Mouse (Mus musculus) midbrain, embryonic 13.5 days (tissue): ENCODE results near the gene Prss27. TPM values are rescaled to one million over a fixed set of nuclear protein-coding genes. Genes with fewer than 3 reads are reported as not detected.

Experiments used
- ATAC-seq: fragments of 200-750 bp; cut with Nextera tagmentation; 2 replicates; pipeline ENCODE4 v1.8.0; 2017; ENCODE audit warnings: mild to moderate bottlenecking, moderate TSS enrichment, moderate library complexity
- H3K27ac ChIP-seq: fragments of 300-500 bp; sonication (generic); 2 replicates; pipeline ENCODE4 v1.5.1; 2015; ENCODE audit warnings: inconsistent platforms, mild to moderate bottlenecking, moderate library complexity
- H3K27me3 ChIP-seq: fragments of 300-500 bp; sonication (generic); 2 replicates; pipeline ENCODE4 v1.6.1; 2015; ENCODE audit warnings: mild to moderate bottlenecking, inconsistent platforms
- H3K36me3 ChIP-seq: fragments of 300-500 bp; sonication (generic); 2 replicates; pipeline ENCODE4 v1.6.1; 2015; ENCODE audit warnings: mild to moderate bottlenecking, inconsistent platforms
- H3K4me1 ChIP-seq: fragments of 300-500 bp; sonication (generic); replicated peaks from 2 replicates; pipeline ENCODE4 v1.6.1; 2015; ENCODE audit warnings: inconsistent platforms
- H3K4me2 ChIP-seq: fragments of 300-500 bp; sonication (generic); replicated peaks from 2 replicates; pipeline ENCODE4 v1.6.1; 2015; ENCODE audit warnings: moderate library complexity, mild to moderate bottlenecking, inconsistent platforms
- H3K4me3 ChIP-seq: fragments of 300-500 bp; sonication (generic); replicated peaks from 2 replicates; pipeline ENCODE4 v1.5.1; 2015; ENCODE audit warnings: mild to moderate bottlenecking, inconsistent platforms
- H3K9ac ChIP-seq: fragments of 300-500 bp; sonication (generic); replicated peaks from 2 replicates; pipeline ENCODE4 v1.6.1; 2015; ENCODE audit warnings: mild to moderate bottlenecking, inconsistent platforms
- H3K9me3 ChIP-seq: fragments of 300-500 bp; sonication (generic); 2 replicates; pipeline ENCODE4 v1.6.1; 2016; ENCODE audit warnings: mild to moderate bottlenecking, inconsistent platforms
- WGBS: fragments of 180-500 bp; shearing (Covaris S2); methylation state at CpG from one replicate; pipeline ENCODE4 v1.1.7; 2015; 5-methylcytosine and 5-hydroxymethylcytosine counted together
- polyA plus RNA-seq: library from polyadenylated mRNA; unstranded; fragments of >200 nt; fragmentation: Nextera tagmentation; extraction: Ambion mirVana; gene quantifications from 2 replicates; pipeline ENCODE4 v1.2.1, GENCODE M21; 2015

Gene Prss27
- polyA plus RNA-seq, 1 experiment from 2014 or later, result 0.54 TPM

DNA sequence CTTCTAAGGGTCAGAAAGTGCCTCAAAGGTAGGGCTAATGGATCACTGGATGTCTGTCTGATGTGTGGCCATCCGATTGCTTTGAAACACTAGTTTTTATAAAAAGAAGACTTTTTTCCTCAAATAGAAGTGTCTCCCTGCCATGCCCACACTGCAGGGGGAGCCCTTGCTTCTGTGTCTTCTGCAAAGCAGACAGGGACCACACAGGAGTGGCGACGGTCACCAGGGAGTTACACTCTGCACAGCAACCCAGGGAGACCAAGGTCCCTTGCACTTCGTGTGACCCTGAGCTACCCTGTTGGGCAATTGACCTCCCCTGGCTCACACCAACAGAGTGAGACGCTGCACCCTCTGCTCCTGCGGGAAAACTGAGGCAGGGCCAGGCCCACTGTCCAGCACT lies 990 bp upstream of the Prss27 start:
- H3K9me3 ChIP-seq, result no peaks in the 10 kb centered on the region
- no peaks in the 10 kb centered on the region for H3K36me3 ChIP-seq
- H3K4me1 ChIP-seq, result no peaks in the 10 kb centered on the region
- H3K27ac ChIP-seq, result no peak overlapping the region
- H3K27me3 ChIP-seq, result no peaks in the 10 kb centered on the region
- H3K4me3 ChIP-seq, result no peak overlapping the region
- H3K4me2 ChIP-seq, result no peak overlapping the region
- H3K9ac ChIP-seq, result no peak overlapping the region
- ATAC-seq, result no peak
- WGBS, result 72% methylated on average over 6 of the region's 6 CpGs

GRCm38 (mm10) chr17:24037360-24037759 lies 584 bp upstream of the Prss27 start:
- ATAC-seq, result no peak
- Histone ChIP-seq H3K27ac (no peak overlapping the region), H3K4me1 (no peaks in the 10 kb centered on the region), H3K27me3 (no peaks in the 10 kb centered on the region), H3K36me3 (no peaks in the 10 kb centered on the region), H3K9me3 (no peaks in the 10 kb centered on the region), H3K9ac (no peak overlapping the region), H3K4me2 (no peak overlapping the region), H3K4me3 (no peak overlapping the region)
- whole genome bisulfite sequencing, result 86% methylated on average over 13 of the region's 13 CpGs

DNA sequence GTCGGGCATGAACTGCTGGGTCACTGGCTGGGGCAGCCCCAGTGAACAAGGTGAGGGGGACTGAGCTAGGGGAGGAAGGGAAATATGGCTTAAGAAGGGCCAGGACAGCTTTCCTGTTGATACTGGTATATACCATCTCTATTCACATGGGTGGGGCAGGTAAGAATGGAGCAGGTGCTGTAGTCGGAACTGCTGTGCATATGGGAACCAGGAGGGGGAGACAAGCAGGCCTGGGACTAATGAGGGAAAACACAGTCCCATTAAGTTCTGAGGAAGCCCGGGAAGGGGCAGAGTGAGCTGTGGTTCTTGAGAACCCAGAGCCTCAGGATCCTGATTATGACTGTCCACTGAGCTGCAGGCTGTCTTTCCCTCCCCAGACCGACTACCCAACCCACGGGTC lies 6.5 kb downstream of the Prss27 start:
- H3K36me3 ChIP-seq, result peaks cover 32% of the 10 kb centered on the region
- no peak overlapping the region for H3K4me3 ChIP-seq
- H3K27me3 ChIP-seq, result no peaks in the 10 kb centered on the region
- no peak for ATAC-seq
- H3K4me2 ChIP-seq, result no peak overlapping the region
- H3K9ac ChIP-seq, result no peak overlapping the region
- H3K9me3 ChIP-seq, result no peaks in the 10 kb centered on the region
- WGBS, result 67% methylated on average over 5 of the region's 5 CpGs
- H3K27ac ChIP-seq, result no peak overlapping the region
- no peaks in the 10 kb centered on the region for H3K4me1 ChIP-seq

DNA sequence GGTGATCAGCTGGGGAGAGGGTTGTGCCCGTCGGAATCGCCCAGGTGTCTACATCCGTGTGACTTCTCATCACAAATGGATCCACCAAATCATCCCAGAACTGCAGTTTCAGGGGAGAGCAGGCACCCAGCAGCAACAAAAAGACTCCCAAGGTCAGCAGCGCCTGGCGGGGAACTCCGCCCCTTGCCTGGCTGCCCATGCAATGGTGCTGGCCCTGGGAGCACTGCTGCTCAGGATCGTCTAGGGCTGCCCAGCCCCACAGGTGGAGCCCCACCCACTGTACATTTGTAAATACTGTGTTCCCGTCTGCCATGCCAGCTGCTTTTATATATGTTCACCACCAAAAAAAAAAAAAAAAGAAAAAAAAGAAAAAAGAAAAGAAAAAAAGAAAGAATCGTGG lies 7.7 kb downstream of the Prss27 start:
- peaks cover 39% of the 10 kb centered on the region for H3K36me3 ChIP-seq
- WGBS, result 83% methylated on average over 10 of the region's 10 CpGs
- H3K9ac ChIP-seq, result no peak overlapping the region
- no peak for ATAC-seq
- H3K9me3 ChIP-seq, result no peaks in the 10 kb centered on the region
- no peaks in the 10 kb centered on the region for H3K4me1 ChIP-seq
- no peak overlapping the region for H3K4me3 ChIP-seq
- no peaks in the 10 kb centered on the region for H3K27me3 ChIP-seq
- no peak overlapping the region for H3K4me2 ChIP-seq
- H3K27ac ChIP-seq, result no peak overlapping the region

- no peak overlapping the region for H3K4me2 ChIP-seq
- H3K36me3 ChIP-seq, result peaks cover 44% of the 10 kb centered on the region
- H3K4me1 ChIP-seq, result no peaks in the 10 kb centered on the region
- no peak for ATAC-seq
- 49% methylated on average over 5 of the region's 5 CpGs for WGBS
- H3K27ac ChIP-seq, result no peak overlapping the region
- no peaks in the 10 kb centered on the region for H3K9me3 ChIP-seq
- H3K27me3 ChIP-seq, result no peaks in the 10 kb centered on the region
- no peak overlapping the region for H3K9ac ChIP-seq
- no peak overlapping the region for H3K4me3 ChIP-seq
These were observed 8.1 kb downstream of the Prss27 start for GRCm38 (mm10) chr17:24046026-24046425.

DNA sequence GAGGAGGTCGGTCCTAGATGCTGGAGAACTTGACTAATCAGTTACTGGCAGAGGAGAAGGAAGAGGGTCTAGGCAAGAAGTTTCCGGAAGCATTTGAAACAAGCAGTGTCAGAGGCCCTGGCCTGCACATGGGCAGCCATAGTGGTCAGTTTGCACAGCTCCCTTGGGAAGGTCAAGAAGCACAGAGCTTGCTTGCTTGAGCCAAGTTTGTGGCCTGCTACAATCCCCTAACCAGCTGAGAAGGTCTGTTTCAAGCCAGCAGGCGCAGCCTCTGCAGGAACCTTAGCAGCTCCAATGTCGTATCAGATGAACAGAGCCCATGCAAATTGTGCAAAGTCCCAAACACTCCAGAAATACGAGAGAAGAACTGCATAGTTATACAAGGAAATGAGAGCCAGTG lies 10.1 kb downstream of the Prss27 start:
- H3K4me2 ChIP-seq, result no peak overlapping the region
- no peaks in the 10 kb centered on the region for H3K4me1 ChIP-seq
- H3K4me3 ChIP-seq, result no peak overlapping the region
- whole genome bisulfite sequencing, result 92% methylated on average over 5 of the region's 5 CpGs
- no peaks in the 10 kb centered on the region for H3K27me3 ChIP-seq
- H3K9me3 ChIP-seq, result no peaks in the 10 kb centered on the region
- peaks cover 64% of the 10 kb centered on the region for H3K36me3 ChIP-seq
- no peak for ATAC-seq
- no peak overlapping the region for H3K9ac ChIP-seq
- H3K27ac ChIP-seq, result no peak overlapping the region

DNA sequence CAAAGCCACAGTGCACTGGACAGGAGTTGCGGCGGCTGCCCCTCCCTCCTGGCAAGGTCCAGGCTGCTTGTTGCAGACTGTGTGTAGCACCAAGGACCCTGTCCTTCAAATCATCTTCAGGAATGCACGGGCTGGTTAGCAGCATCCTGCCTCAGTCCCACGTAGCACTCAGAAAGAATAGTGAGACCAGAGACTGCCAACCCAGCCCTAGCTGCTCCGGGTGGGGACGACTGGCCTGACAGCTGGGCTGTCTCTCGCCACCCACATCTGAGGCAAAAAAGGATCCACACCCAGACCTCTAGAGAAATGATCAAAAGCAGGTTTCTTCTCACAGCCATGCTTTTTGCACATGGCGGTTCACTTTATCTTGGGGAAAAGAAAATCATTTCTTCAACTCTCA lies 11.1 kb downstream of the Prss27 start:
- Histone ChIP-seq H3K4me2 (no peak overlapping the region), H3K36me3 (peaks cover 73% of the 10 kb centered on the region), H3K9ac (no peak overlapping the region), H3K27me3 (no peaks in the 10 kb centered on the region), H3K9me3 (no peaks in the 10 kb centered on the region), H3K4me3 (no peak overlapping the region), H3K27ac (no peak overlapping the region), H3K4me1 (no peaks in the 10 kb centered on the region)
- WGBS, result 92% methylated on average over 8 of the region's 8 CpGs
- no peak for ATAC-seq

DNA sequence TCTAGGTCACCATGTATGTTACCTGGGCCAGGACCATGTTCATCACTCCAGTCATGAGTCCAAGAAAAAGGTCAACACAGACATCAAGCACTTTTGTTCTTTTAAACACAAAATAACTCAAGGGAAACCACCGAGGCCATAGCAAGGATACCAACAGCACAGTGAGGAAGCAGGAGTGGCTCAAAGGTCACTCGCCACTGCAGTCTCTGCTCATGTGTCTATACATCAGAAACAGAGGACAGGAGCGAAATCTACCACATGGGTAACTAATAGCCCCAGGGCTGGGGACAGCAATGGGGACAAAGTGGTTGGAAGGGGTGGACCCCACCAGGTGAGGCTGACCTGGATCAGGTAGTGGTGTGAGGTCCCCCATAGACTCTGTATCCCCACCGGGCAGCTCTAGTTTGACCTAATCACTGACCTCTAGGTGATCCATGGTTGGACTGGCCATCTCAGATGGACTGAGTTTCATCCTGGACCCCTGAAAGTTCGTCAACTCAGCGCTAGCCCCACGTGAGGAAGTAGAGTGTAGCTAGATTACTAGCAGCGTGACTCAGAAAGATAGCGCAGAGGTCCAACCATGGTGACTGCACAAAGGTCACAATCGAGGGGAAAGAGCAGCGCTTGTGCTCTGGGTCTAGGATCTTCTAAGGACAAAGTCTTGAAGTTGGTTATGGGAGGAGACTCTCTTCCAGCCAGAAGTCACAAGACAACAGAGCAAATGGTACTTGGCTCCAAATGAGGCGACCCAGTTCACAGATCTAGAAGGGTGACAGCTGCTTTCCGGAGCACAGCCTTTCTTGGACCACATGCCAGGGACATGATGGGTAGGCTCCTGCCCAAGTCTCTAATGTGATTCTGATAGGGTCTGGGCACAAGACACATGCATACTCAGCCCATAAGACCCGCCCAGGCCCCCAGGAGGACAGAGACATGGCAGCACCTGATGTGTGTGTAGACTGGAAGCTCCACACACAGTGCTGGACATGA lies 19.0 kb downstream of the Prss27 start:
- Histone ChIP-seq H3K36me3 (peaks cover 85% of the 10 kb centered on the region), H3K9me3 (no peaks in the 10 kb centered on the region), H3K9ac (no peak overlapping the region), H3K27ac (no peak overlapping the region), H3K4me2 (no peak overlapping the region), H3K4me3 (no peak overlapping the region), H3K27me3 (no peaks in the 10 kb centered on the region), H3K4me1 (no peaks in the 10 kb centered on the region)
- no peak for ATAC-seq
- WGBS, result 96% methylated on average over 14 of the region's 14 CpGs

GRCm38 (mm10) chr17:24057730-24058245 lies 19.8 kb downstream of the Prss27 start:
- 94% methylated on average over 5 of the region's 5 CpGs for WGBS
- no peak for ATAC-seq
- Histone ChIP-seq H3K9ac (no peak overlapping the region), H3K27me3 (no peaks in the 10 kb centered on the region), H3K4me2 (no peak overlapping the region), H3K36me3 (peaks cover 80% of the 10 kb centered on the region), H3K27ac (no peak overlapping the region), H3K4me3 (no peak overlapping the region), H3K9me3 (no peaks in the 10 kb centered on the region), H3K4me1 (no peaks in the 10 kb centered on the region)

GRCm38 (mm10) chr17:24062459-24063155 lies 24.7 kb downstream of the Prss27 start:
- Histone ChIP-seq H3K27ac (no peak overlapping the region), H3K9me3 (no peaks in the 10 kb centered on the region), H3K27me3 (no peaks in the 10 kb centered on the region), H3K9ac (no peak overlapping the region), H3K4me1 (no peaks in the 10 kb centered on the region), H3K4me2 (no peak overlapping the region), H3K36me3 (peaks cover 38% of the 10 kb centered on the region), H3K4me3 (no peak overlapping the region)
- ATAC-seq, result no peak
- WGBS, result 75% methylated on average over 4 of the region's 4 CpGs

DNA sequence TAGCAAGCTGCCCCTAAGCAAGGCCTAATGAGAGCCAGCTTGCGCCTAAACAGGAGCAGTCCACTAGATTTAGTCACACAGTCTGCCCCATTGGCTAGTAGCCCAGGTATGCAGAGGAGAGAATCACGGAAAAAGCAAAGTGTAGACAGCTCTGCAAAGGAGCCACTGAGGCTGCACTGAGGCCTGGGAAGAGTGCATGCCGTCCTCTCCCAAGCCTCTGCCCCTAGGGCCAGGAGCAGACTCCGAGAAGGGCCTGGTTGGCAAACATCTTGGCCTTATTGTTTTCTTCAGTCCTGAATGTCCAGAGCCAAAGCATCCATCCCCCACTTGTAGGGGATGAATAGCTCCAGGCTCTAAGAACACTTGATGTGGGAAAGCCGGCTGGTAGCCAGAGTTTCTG lies 30.3 kb downstream of the Prss27 start:
- no peak overlapping the region for H3K27ac ChIP-seq
- ATAC-seq, result no peak
- 84% methylated on average over 5 of the region's 5 CpGs for WGBS

GRCm38 (mm10) chr17:24069531-24069930 lies 31.6 kb downstream of the Prss27 start:
- Histone ChIP-seq H3K9ac (no peak overlapping the region), H3K4me3 (no peak overlapping the region), H3K9me3 (no peaks in the 10 kb centered on the region), H3K4me1 (peaks cover 22% of the 10 kb centered on the region), H3K27ac (no peak overlapping the region), H3K27me3 (no peaks in the 10 kb centered on the region), H3K4me2 (no peak overlapping the region), H3K36me3 (peaks cover 6% of the 10 kb centered on the region; the same call in 1 of the 2 replicates)
- ATAC-seq, result no peak
- WGBS, result 93% methylated on average over 3 of the region's 3 CpGs

More for the DNA sequence above, 30.3 kb downstream of the Prss27 start:
- Histone ChIP-seq H3K4me3 (no peak overlapping the region), H3K27me3 (no peaks in the 10 kb centered on the region), H3K36me3 (peaks cover 9% of the 10 kb centered on the region; the same call in 1 of the 2 replicates), H3K9ac (no peak overlapping the region), H3K9me3 (no peaks in the 10 kb centered on the region), H3K4me1 (peaks cover 22% of the 10 kb centered on the region), H3K4me2 (no peak overlapping the region)
